Mouse (Mus musculus): Measurements from ENCODE around the gene Rab8a. TPM values are rescaled to one million over a fixed set of nuclear protein-coding genes. Genes with fewer than 3 reads are reported as not detected.

The Rab8a gene
- polyA plus RNA-seq, 1 experiment from 2014 or later, result 101 TPM

GRCm38 (mm10) chr8:72213536-72213935 lies 52.5 kb downstream of the Rab8a start, which contains the start of gene Gm11034:
TSS of gene Gm11034 (minus strand) at chr8:72213636.
- no peak within 1 kb of the TSS for H3K27ac ChIP-seq (ENCODE audit: low read length)
- H3K27me3 ChIP-seq (ENCODE audit: control insufficient read depth, insufficient read depth, low read length), result peaks cover 6% of the 10 kb centered on the region; the same call in 1 of the 2 replicates
- 73% methylated on average over 4 of the region's 4 CpGs for WGBS
- H3K36me3 ChIP-seq (ENCODE audit: control insufficient read depth, insufficient read depth), result no peaks in the 10 kb centered on the region
- no peak for ATAC-seq (replicated peaks; ENCODE audit: extremely low read depth, insufficient read depth, low FRiP score)
- no peaks in the 10 kb centered on the region for H3K9me3 ChIP-seq (replicated peaks; ENCODE audit: control insufficient read depth, low read length)
- no peak within 1 kb of the TSS for H3K4me3 ChIP-seq (ENCODE audit: low read length)
- H3K4me2 ChIP-seq (ENCODE audit: low read depth, low read length), result no peak within 1 kb of the TSS
- H3K9ac ChIP-seq (ENCODE audit: low read length), result no peak within 1 kb of the TSS
- no peaks in the 10 kb centered on the region for H3K4me1 ChIP-seq (ENCODE audit: control insufficient read depth, insufficient read depth, low read length)

GRCm38 (mm10) chr8:72215060-72215459 lies 54.1 kb downstream of the Rab8a start:
- H3K9me3 ChIP-seq (replicated peaks; ENCODE audit: control insufficient read depth, low read length), result no peaks in the 10 kb centered on the region
- ATAC-seq (replicated peaks; ENCODE audit: extremely low read depth, insufficient read depth, low FRiP score), result no peak
- H3K27me3 ChIP-seq (ENCODE audit: control insufficient read depth, insufficient read depth, low read length), result peaks cover 6% of the 10 kb centered on the region; the same call in 1 of the 2 replicates
- no peaks in the 10 kb centered on the region for H3K36me3 ChIP-seq (ENCODE audit: control insufficient read depth, insufficient read depth)
- no peak overlapping the region for H3K27ac ChIP-seq (ENCODE audit: low read length)
- no peak overlapping the region for H3K9ac ChIP-seq (ENCODE audit: low read length)
- H3K4me3 ChIP-seq (ENCODE audit: low read length), result no peak overlapping the region
- WGBS, result 40% methylated on average over 2 of the region's 2 CpGs
- H3K4me1 ChIP-seq (ENCODE audit: control insufficient read depth, insufficient read depth, low read length), result no peaks in the 10 kb centered on the region
- H3K4me2 ChIP-seq (ENCODE audit: low read depth, low read length), result no peak overlapping the region

DNA sequence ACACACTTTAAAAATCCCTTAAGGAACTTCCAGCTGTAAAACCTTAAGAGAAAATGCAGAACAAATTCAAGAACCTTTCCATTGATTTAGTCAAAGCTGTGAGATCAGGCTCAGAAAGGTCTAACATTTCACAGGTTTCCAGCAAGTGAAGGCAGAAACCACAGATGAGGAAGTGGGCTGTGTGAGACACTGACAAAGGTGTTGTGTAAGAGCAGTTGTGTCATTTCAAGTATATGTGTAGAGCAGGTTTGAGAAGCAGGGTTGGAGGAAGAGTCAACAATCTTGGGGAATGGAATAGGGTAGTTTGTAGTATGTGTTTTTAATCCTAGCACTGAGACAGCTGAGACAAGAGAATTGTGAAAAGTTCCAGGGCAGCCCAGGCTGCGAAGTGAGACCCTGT lies 54.9 kb downstream of the Rab8a start:
- ATAC-seq (replicated peaks; ENCODE audit: extremely low read depth, insufficient read depth, low FRiP score), result no peak
- Histone ChIP-seq H3K36me3 (ENCODE audit: control insufficient read depth, insufficient read depth) (no peaks in the 10 kb centered on the region), H3K4me3 (ENCODE audit: low read length) (no peak overlapping the region), H3K4me2 (ENCODE audit: low read depth, low read length) (no peak overlapping the region), H3K27ac (ENCODE audit: low read length) (no peak overlapping the region), H3K9me3 (replicated peaks; ENCODE audit: control insufficient read depth, low read length) (no peaks in the 10 kb centered on the region), H3K4me1 (ENCODE audit: control insufficient read depth, insufficient read depth, low read length) (peaks cover 7% of the 10 kb centered on the region), H3K9ac (ENCODE audit: low read length) (no peak overlapping the region), H3K27me3 (ENCODE audit: control insufficient read depth, insufficient read depth, low read length) (peaks cover 6% of the 10 kb centered on the region; the same call in 1 of the 2 replicates)
- WGBS, result 19% methylated on average over 1 of the region's 1 CpGs

- H3K36me3 ChIP-seq (ENCODE audit: control insufficient read depth, insufficient read depth), result peaks cover 16% of the 10 kb centered on the region
- H3K27me3 ChIP-seq (ENCODE audit: control insufficient read depth, insufficient read depth, low read length), result peaks cover 6% of the 10 kb centered on the region; the same call in 1 of the 2 replicates
- H3K4me1 ChIP-seq (ENCODE audit: control insufficient read depth, insufficient read depth, low read length), result peaks cover 10% of the 10 kb centered on the region
- 81% methylated on average over 9 of the region's 10 CpGs for WGBS
- H3K4me3 ChIP-seq (ENCODE audit: low read length), result peak overlapping the region; percentile 60
- peak overlapping the region; percentile 88 for H3K4me2 ChIP-seq (ENCODE audit: low read depth, low read length)
- ATAC-seq (replicated peaks; ENCODE audit: extremely low read depth, insufficient read depth, low FRiP score), result no peak
- H3K9ac ChIP-seq (ENCODE audit: low read length), result no peak overlapping the region
- H3K9me3 ChIP-seq (replicated peaks; ENCODE audit: control insufficient read depth, low read length), result no peaks in the 10 kb centered on the region
- H3K27ac ChIP-seq (ENCODE audit: low read length), result peak overlapping the region; percentile 34; the same call in 1 of the 2 replicates
Observed at GRCm38 (mm10) chr8:72218781-72219540, 58.0 kb downstream of the Rab8a start.

DNA sequence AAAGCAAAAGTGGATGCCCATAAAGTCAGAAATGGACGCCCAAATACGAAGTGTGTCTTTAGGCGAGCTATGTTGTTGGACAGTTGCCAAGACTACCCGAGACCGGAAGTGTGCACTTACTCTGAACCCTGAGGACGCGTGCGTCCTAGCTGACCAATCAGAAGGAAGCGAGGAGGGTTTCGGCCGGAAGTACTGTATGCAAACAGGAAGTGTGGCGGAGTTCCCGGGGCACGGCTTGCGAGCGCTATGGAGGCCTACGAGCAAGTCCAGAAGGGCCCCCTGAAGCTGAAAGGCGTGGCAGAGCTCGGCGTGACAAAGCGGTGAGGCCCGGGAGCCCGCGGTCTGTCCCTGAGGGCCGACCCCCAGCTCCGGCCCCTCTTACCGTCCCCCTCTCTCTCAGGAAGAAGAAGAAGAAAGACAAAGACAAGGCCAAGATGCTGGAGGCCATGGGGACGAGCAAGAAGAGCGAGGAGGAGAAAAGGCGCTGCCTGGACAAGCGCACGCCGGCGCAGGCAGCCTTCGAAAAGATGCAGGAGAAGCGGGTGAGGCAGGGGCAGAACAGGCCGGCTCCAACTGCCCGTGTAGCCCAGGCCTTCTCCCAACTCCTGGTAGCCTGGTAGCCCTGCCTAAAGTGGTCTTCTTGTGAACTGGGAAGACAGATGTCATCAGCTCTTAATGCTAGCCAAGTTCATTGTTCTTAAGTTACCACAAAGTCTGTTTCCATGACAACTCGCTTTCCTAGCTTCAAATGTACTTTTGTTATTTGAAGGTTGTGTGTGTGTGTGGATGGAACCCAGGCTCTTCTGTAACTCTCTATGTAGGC lies 58.8 kb downstream of the Rab8a start, which contains the start of gene Fam32a:
Gene Fam32a (plus strand): TSS at position 190 of the 823 bp plus-strand sequence.
- ATAC-seq (replicated peaks; ENCODE audit: extremely low read depth, insufficient read depth, low FRiP score), result peak; percentile 95
- 15% methylated on average over 39 of the region's 39 CpGs for WGBS

DNA sequence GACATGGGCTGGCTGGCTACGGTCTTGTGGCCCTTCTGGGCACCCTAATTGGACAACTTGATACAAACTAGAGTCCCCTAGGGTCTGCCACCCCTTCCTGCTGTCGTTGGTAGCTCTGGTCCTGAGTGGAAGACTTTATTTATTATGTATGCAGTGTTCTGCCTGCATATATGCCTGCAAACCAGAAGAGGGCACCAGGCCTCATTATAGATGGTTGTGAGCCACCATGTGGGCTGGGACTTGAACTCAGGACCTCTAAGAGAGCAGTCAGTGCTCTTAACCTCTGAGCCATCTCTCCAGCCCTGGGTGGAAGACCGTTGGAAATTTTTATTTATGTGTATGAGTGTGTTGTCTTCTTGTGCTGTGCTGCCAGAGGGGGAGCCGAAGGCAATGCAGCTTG lies 59.8 kb downstream of the Rab8a start:
- Histone ChIP-seq H3K9me3 (replicated peaks; ENCODE audit: control insufficient read depth, low read length) (no peaks in the 10 kb centered on the region), H3K27me3 (ENCODE audit: control insufficient read depth, insufficient read depth, low read length) (peaks cover 4% of the 10 kb centered on the region; the same call in 1 of the 2 replicates), H3K9ac (ENCODE audit: low read length) (no peak overlapping the region), H3K4me3 (ENCODE audit: low read length) (peak overlapping the region; percentile 60), H3K4me2 (ENCODE audit: low read depth, low read length) (peak overlapping the region; percentile 88), H3K4me1 (ENCODE audit: control insufficient read depth, insufficient read depth, low read length) (peaks cover 10% of the 10 kb centered on the region), H3K27ac (ENCODE audit: low read length) (no peak overlapping the region), H3K36me3 (ENCODE audit: control insufficient read depth, insufficient read depth) (peaks cover 16% of the 10 kb centered on the region)
- ATAC-seq (replicated peaks; ENCODE audit: extremely low read depth, insufficient read depth, low FRiP score), result no peak
- WGBS, result 87% methylated on average over 4 of the region's 4 CpGs

More for the DNA sequence above, 58.8 kb downstream of the Rab8a start, which contains the start of gene Fam32a:
- Histone ChIP-seq H3K36me3 (ENCODE audit: control insufficient read depth, insufficient read depth) (peaks cover 16% of the 10 kb centered on the region), H3K9me3 (replicated peaks; ENCODE audit: control insufficient read depth, low read length) (no peaks in the 10 kb centered on the region), H3K27ac (ENCODE audit: low read length) (peak within 1 kb of the TSS; percentile 40), H3K4me3 (ENCODE audit: low read length) (peak within 1 kb of the TSS; percentile 60), H3K4me1 (ENCODE audit: control insufficient read depth, insufficient read depth, low read length) (peaks cover 10% of the 10 kb centered on the region), H3K27me3 (ENCODE audit: control insufficient read depth, insufficient read depth, low read length) (peaks cover 4% of the 10 kb centered on the region; the same call in 1 of the 2 replicates), H3K9ac (ENCODE audit: low read length) (peak within 1 kb of the TSS; percentile 70), H3K4me2 (ENCODE audit: low read depth, low read length) (peak within 1 kb of the TSS; percentile 88)

GRCm38 (mm10) chr8:72222656-72223055 lies 61.7 kb downstream of the Rab8a start:
- no peaks in the 10 kb centered on the region for H3K27me3 ChIP-seq (ENCODE audit: control insufficient read depth, insufficient read depth, low read length)
- no peaks in the 10 kb centered on the region for H3K9me3 ChIP-seq (replicated peaks; ENCODE audit: control insufficient read depth, low read length)
- no peak overlapping the region for H3K27ac ChIP-seq (ENCODE audit: low read length)
- 81% methylated on average over 5 of the region's 5 CpGs for WGBS
- H3K4me3 ChIP-seq (ENCODE audit: low read length), result no peak overlapping the region
- H3K4me2 ChIP-seq (ENCODE audit: low read depth, low read length), result no peak overlapping the region
- H3K36me3 ChIP-seq (ENCODE audit: control insufficient read depth, insufficient read depth), result peaks cover 16% of the 10 kb centered on the region
- no peak for ATAC-seq (replicated peaks; ENCODE audit: extremely low read depth, insufficient read depth, low FRiP score)
- no peak overlapping the region for H3K9ac ChIP-seq (ENCODE audit: low read length)
- H3K4me1 ChIP-seq (ENCODE audit: control insufficient read depth, insufficient read depth, low read length), result peaks cover 10% of the 10 kb centered on the region

Data from heart, embryonic 16.5 days (tissue).